Mouse (Mus musculus) liver, embryonic 14.5 days (tissue): ENCODE measurements at regions not wholly inside any gene's neighbourhood (a gene's known extent, or its start where the extent isn't known, plus 50 kb on each side); places are given as distances from the start of the nearest gene placed in this dataset.

Source experiments
- CTCF ChIP-seq: IDR thresholded peaks from 2 replicates; pipeline ENCODE4 v1.5.1; 2016; ENCODE audit warnings: antibody characterized with exemption, low read depth, control low read depth
- EP300 ChIP-seq: IDR thresholded peaks from 2 replicates; pipeline ENCODE4 v1.6.1; 2016; ENCODE audit warnings: antibody characterized with exemption, low read depth

- no peak for TF ChIP-seq CTCF
- TF ChIP-seq EP300 = no peak
Measured at GRCm38 (mm10) chr7:70624727-70625642, 258.4 kb upstream of the Nr2f2 start.
